Mouse (Mus musculus) central nervous system, embryonic 18 days (tissue): Measurements from ENCODE around the gene Mageb4. TPM values are rescaled to one million over a fixed set of nuclear protein-coding genes. Genes with fewer than 3 reads are reported as not detected.

Experiments
- polyA plus RNA-seq: library from polyadenylated mRNA; depleted of rRNA; stranded (reverse); fragments of >200 nt; gene quantifications from 2 replicates; pipeline ENCODE4 v1.2.3, GENCODE M21; 2012; rRNA removed

The Mageb4 gene
- polyA plus RNA-seq: not detected in 2 replicates

DNA sequence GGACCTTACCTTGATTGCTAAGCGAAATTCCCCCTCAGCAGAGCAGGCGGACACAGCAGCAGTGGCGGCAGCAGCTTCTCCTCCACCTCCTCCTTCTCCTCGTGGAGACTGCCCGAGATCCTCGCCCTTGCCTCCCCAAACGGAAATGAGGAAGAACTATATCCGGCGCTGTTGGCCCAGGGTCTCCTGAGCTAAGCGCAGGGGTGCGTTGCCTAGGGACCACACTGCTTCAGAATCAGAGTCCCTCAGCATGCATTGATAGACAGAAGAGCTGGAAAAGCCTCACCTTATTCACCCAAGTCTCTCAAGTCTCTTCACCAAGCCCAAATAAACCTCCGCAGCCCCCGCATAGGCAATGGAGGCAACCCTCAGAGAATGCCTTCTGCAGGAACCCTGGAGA lies at the start of gene Mageb4:
TSS of gene Mageb4 (minus strand) at position 101 of the 400 bp plus-strand sequence.

Other genes starting within 250 kb of the Mageb4 start
- 1.00 and 1.3 TPM in 2 replicates for gene Nr0b1, start 113.3 kb downstream of the Mageb4 start, polyA plus RNA-seq